Mouse (Mus musculus): ENCODE data around the gene Rpia.

- no peak for TF ChIP-seq CTCF (IDR thresholded peaks at IDR 0.05)
- no peak for TF ChIP-seq EP300 (IDR thresholded peaks at IDR 0.05)
Observed at GRCm38 (mm10) chr6:70806514-70806912, 14.5 kb upstream of the Rpia start.

All from lung, postnatal 0 days (tissue).